Mouse (Mus musculus): ENCODE results near the gene Zfyve9.

- no peak for TF ChIP-seq CTCF (IDR thresholded peaks at IDR 0.05; ENCODE audit: control insufficient read depth, insufficient read depth, insufficient replicate concordance, low read depth, low read length)
- TF ChIP-seq POLR2A (IDR thresholded peaks at IDR 0.05; ENCODE audit: control insufficient read depth, low read depth, low read length): no peak
Observed at GRCm38 (mm10) chr4:108618586-108618985, 162.0 kb downstream of the Zfyve9 start.
